Mouse (Mus musculus) embryo, embryonic 9.5 days (tissue): Measurements from ENCODE around the gene Rbbp5.

ENCODE experiments used
- DNase-seq: peaks from one replicate; pipeline ENCODE4 v3.0.0-alpha.2; 2017; ENCODE audit errors: extremely low spot score

The Rbbp5 gene

GRCm38 (mm10) chr1:132541171-132541823 is 64.1 kb downstream of the Rbbp5 start:
- DNase-seq, result peak; percentile 71

GRCm38 (mm10) chr1:132541824-132542599 is 64.8 kb downstream of the Rbbp5 start:
- DNase-seq, result no peak

- peak; percentile 54 for DNase-seq
These were observed 65.7 kb downstream of the Rbbp5 start, which contains the start of gene Cntn2 for GRCm38 (mm10) chr1:132542762-132543306. Cntn2 (minus strand) TSS chr1:132543256.

- no peak for DNase-seq
These were observed 66.6 kb downstream of the Rbbp5 start for GRCm38 (mm10) chr1:132543789-132544188.
